Mouse (Mus musculus) limb, embryonic 12.5 days (tissue): ENCODE data around the gene Dnah9. TPM values are rescaled to one million over a fixed set of nuclear protein-coding genes. Genes with fewer than 3 reads are reported as not detected.

Source experiments
- ATAC-seq: fragments of 200-750 bp; cut with Nextera tagmentation; 2 replicates; pipeline ENCODE4 v1.8.0; 2017; ENCODE audit warnings: low read depth, moderate TSS enrichment; ENCODE audit not compliant: insufficient number of reproducible peaks, insufficient read depth, low FRiP score, low TSS enrichment
- H3K27ac ChIP-seq: fragments of 300-500 bp; sonication (generic); 2 replicates; pipeline ENCODE4 v1.5.1; 2016; ENCODE audit warnings: mild to moderate bottlenecking, moderate library complexity
- H3K27me3 ChIP-seq: fragments of 300-500 bp; sonication (generic); 2 replicates; pipeline ENCODE4 v1.6.1; 2016; ENCODE audit warnings: mild to moderate bottlenecking, moderate library complexity
- H3K36me3 ChIP-seq: fragments of 300-500 bp; sonication (generic); 2 replicates; pipeline ENCODE4 v1.6.1; 2016; ENCODE audit warnings: mild to moderate bottlenecking, moderate library complexity
- H3K4me1 ChIP-seq: fragments of 300-500 bp; sonication (generic); replicated peaks from 2 replicates; pipeline ENCODE4 v1.6.1; 2016
- H3K4me2 ChIP-seq: fragments of 300-500 bp; sonication (generic); 2 replicates; pipeline ENCODE4 v1.6.1; 2016; ENCODE audit warnings: mild to moderate bottlenecking, moderate library complexity
- H3K4me3 ChIP-seq: fragments of 300-500 bp; sonication (generic); replicated peaks from 2 replicates; pipeline ENCODE4 v1.5.1; 2016; ENCODE audit warnings: mild to moderate bottlenecking
- H3K9ac ChIP-seq: fragments of 300-500 bp; sonication (generic); replicated peaks from 2 replicates; pipeline ENCODE4 v1.6.1; 2016; ENCODE audit warnings: mild to moderate bottlenecking, moderate library complexity
- H3K9me3 ChIP-seq: fragments of 300-500 bp; sonication (generic); 2 replicates; pipeline ENCODE4 v1.6.1; 2016; ENCODE audit warnings: mild to moderate bottlenecking, moderate library complexity
- WGBS: fragments of 180-500 bp; shearing (Covaris S2); methylation state at CpG from one replicate; pipeline ENCODE4 v1.1.7; 2016; 5-methylcytosine and 5-hydroxymethylcytosine counted together
- polyA plus RNA-seq: library from polyadenylated mRNA; unstranded; fragments of >200 nt; fragmentation: Nextera tagmentation; extraction: Ambion mirVana; gene quantifications from 2 replicates; pipeline ENCODE4 v1.2.1, GENCODE M21; 2016

Dnah9 gene
- polyA plus RNA-seq, 1 experiment from 2014 or later: 0.25 TPM

DNA sequence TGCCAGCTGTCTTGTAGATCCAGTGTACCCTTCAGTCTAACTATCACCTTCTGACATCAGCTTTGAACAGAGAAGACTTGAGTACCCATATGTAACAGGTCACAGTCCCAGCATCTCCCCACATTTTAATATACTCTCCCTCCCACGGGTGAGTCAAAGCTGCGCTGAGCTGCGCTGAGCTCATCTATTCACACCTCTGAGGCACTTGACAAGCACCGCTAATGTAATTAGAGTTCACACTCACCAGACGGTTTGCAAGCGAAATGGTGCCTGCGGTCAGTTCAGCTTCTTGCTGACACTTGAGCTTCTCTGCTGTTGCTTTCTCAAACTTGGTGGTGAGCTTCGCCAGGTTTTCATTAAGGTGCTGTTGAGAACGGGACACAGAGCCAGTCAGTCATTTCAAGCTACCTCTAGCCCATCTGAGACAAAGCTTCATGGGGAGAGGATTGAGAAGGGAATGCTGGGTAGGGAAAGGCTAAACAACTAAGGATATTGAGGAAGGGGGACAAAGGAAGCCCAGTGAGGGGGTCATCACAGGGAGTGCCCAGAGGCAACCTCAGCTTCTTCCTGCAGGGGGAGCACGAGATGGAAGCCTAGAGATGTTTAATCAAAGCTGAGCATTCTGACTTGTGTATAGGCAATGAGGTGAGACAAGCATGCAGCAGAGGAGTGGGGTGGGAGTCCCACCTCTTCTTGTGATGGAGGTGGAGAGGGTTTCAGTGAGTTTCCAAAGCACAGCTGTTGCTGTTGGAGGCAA is 249.7 kb downstream of the Dnah9 start:
- WGBS: 61% methylated on average over 10 of the region's 10 CpGs
- H3K36me3 ChIP-seq: no peaks in the 10 kb centered on the region
- no peaks in the 10 kb centered on the region for H3K27me3 ChIP-seq
- no peak for ATAC-seq
- no peaks in the 10 kb centered on the region for H3K9me3 ChIP-seq
- no peak overlapping the region for H3K9ac ChIP-seq
- no peaks in the 10 kb centered on the region for H3K4me1 ChIP-seq
- H3K4me2 ChIP-seq: no peak overlapping the region
- H3K4me3 ChIP-seq: no peak overlapping the region
- H3K27ac ChIP-seq: no peak overlapping the region

DNA sequence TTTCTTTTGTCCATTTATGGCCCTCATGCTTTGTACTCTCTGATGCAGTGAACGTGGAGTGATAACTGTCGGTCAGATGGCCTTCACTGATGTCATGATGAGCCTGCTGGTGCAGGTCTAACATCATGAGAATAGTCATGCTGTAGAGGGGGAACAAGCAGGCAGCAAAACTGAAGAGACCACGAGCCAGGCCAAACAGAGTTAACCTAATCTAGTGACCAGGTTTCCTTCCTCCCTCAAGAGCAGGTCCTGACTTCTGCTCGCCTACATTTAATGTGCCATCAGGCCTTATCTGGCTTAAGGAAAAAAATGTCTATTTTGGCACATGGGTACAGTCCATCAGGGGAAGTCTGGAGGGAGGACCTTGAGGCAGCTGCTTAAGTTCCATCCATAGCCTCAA is 259.2 kb downstream of the Dnah9 start:
- Histone ChIP-seq H3K27ac (no peak overlapping the region), H3K9me3 (no peaks in the 10 kb centered on the region), H3K4me3 (no peak overlapping the region), H3K36me3 (no peaks in the 10 kb centered on the region), H3K4me2 (no peak overlapping the region), H3K27me3 (no peaks in the 10 kb centered on the region), H3K4me1 (no peaks in the 10 kb centered on the region), H3K9ac (no peak overlapping the region)
- WGBS: 73% methylated on average over 4 of the region's 4 CpGs
- ATAC-seq: no peak

DNA sequence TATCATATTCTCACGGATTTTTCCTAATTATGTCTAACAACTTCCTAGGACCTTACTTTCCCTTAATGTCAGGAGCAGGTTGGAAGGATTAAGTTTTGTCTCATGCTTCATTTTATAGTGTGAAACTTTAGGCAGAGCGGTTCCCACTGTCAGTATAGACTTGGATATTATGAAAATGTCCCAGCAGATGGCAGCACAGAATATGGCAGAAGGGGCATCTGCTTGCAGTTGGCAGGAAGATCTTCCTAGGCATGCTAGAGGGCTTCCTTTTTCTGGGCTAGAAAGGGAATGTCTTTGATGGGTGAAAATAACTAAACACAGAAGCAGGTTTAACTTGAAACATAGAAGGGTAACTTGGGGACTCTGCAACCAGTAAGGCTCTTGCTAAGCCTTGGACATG is 262.9 kb downstream of the Dnah9 start:
- 71% methylated on average over 2 of the region's 2 CpGs for WGBS
- H3K36me3 ChIP-seq: no peaks in the 10 kb centered on the region
- H3K4me1 ChIP-seq: no peaks in the 10 kb centered on the region

DNA sequence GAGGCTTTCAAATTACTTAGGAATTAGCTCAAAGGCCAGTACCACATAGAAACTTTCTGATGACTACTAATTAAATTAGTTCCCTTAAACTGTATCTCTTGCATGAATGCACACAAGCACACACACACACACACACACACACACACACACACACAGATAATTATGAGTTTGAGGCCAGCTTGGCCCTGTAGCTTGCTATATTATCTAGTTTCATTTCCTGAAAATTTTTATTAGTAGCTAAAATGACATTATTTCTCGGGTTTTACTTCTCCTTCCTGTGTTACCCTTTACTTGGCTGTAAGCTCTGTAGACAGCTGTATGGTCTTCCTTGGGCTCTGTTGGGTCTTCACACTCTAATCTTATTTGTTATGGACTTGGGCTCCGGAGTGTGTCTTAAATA is 264.4 kb downstream of the Dnah9 start:
- H3K4me2 ChIP-seq: no peak overlapping the region
- H3K9ac ChIP-seq: no peak overlapping the region
- ATAC-seq: no peak
- H3K36me3 ChIP-seq: no peaks in the 10 kb centered on the region
- no peak overlapping the region for H3K4me3 ChIP-seq
- H3K27ac ChIP-seq: no peak overlapping the region
- no peaks in the 10 kb centered on the region for H3K9me3 ChIP-seq
- H3K4me1 ChIP-seq: no peaks in the 10 kb centered on the region
- 77% methylated on average over 2 of the region's 2 CpGs for WGBS
- no peaks in the 10 kb centered on the region for H3K27me3 ChIP-seq

More for the DNA sequence above, 262.9 kb downstream of the Dnah9 start:
- no peak for ATAC-seq
- Histone ChIP-seq H3K4me2 (no peak overlapping the region), H3K9me3 (no peaks in the 10 kb centered on the region), H3K4me3 (no peak overlapping the region), H3K27me3 (no peaks in the 10 kb centered on the region), H3K9ac (no peak overlapping the region), H3K27ac (no peak overlapping the region)

DNA sequence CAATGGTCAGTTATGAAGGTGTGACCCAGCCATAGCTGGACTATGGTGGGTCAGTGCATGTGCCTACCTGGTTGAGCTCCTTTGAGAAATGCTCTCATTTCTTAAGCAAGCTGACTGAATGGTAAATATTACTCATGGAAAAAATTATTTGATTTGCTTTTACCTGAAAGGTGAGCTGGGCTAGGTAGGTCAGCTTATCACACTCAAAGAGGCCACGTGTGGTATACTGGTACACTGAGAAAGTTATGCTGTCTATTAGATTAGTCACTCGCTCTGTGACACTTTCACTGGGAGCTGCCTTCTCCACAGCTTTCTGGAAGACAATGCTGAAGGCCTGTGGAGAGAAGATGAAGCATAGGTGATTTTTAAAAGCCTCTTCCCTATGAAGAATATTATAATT is 286.9 kb downstream of the Dnah9 start:
- Histone ChIP-seq H3K36me3 (no peaks in the 10 kb centered on the region), H3K4me2 (no peak overlapping the region), H3K9me3 (no peaks in the 10 kb centered on the region), H3K27me3 (no peaks in the 10 kb centered on the region), H3K4me3 (no peak overlapping the region), H3K9ac (no peak overlapping the region), H3K27ac (no peak overlapping the region), H3K4me1 (no peaks in the 10 kb centered on the region)
- ATAC-seq: no peak
- 93% methylated on average over 2 of the region's 2 CpGs for WGBS

DNA sequence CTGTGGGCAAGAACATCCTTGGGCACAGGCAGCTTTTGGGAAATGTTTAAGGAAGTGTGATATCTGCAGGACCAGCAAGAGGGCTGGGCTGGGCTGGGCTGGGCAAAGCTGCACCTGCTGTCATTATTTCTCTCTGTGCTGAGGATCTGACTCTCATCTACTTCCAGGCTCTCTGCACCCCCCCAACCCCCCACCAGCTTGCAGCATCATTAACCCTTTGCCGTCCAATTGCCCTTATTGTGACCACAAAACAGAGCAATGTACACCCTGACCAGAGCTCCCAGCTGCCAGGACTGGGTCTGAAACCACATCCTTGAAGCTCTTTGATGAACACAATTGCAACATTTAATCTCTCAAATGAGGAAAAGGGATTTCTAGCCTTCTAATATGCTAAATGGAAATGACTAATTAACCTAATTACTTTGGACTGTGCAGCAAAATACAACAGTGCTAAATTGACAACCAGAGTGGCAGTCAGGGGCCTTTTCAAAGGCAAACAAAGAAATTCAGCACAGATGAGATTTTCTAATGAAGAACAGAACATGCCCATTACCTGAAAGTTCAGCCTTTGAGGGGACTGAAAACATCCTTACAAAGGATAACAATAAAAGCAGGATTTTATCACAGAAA is 291.1 kb downstream of the Dnah9 start:
- H3K4me3 ChIP-seq: no peak overlapping the region
- H3K9ac ChIP-seq: no peak overlapping the region
- 47% methylated on average over 1 of the region's 1 CpGs for WGBS
- ATAC-seq: no peak
- H3K27ac ChIP-seq: no peak overlapping the region
- no peaks in the 10 kb centered on the region for H3K27me3 ChIP-seq
- no peak overlapping the region for H3K4me2 ChIP-seq
- no peaks in the 10 kb centered on the region for H3K36me3 ChIP-seq
- H3K9me3 ChIP-seq: no peaks in the 10 kb centered on the region
- H3K4me1 ChIP-seq: no peaks in the 10 kb centered on the region

DNA sequence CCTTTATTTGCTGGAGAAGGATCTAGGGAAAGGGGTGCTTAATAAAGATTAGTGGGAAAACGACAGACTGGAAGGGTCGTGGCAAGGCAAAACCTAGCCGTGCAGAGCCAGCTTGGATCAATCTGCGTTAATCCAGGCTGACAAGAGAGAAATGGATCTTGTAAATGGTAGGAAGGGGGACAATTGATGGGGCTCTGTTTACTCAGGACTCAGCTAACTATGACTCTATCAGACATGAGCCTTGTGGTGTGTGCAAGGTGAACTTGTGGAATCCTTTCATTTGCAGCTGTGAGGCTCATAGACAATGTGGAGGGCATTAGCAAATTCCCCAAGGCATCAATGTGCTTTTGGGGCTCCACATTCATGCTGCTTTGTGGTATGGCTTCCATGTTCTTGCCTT is 306.9 kb downstream of the Dnah9 start:
- H3K4me2 ChIP-seq: no peak overlapping the region
- no peaks in the 10 kb centered on the region for H3K36me3 ChIP-seq
- no peaks in the 10 kb centered on the region for H3K27me3 ChIP-seq
- H3K4me1 ChIP-seq: no peaks in the 10 kb centered on the region
- H3K9ac ChIP-seq: no peak overlapping the region
- WGBS: 33% methylated on average over 4 of the region's 4 CpGs
- H3K4me3 ChIP-seq: no peak overlapping the region
- no peak overlapping the region for H3K27ac ChIP-seq
- H3K9me3 ChIP-seq: no peaks in the 10 kb centered on the region
- ATAC-seq: no peak

DNA sequence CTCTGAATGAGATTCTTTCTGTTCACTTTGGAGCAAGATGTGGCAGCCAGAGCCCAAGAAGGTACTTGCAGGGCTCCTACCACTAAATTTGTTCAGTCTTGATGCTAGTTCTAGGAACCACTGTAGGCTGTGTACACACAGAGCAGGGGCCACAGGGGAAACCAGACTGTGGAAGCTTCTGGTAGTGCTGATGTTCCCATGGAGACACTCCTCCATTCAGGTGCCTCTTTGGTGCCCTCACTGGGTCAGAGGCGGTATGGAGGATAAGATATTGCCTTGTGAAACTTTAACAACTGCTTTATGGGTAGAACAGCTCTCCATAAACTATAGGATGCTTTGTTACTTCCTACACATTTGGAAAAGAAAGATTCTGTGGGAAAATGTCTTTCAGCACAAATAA is 316.3 kb downstream of the Dnah9 start:
- Histone ChIP-seq H3K27me3 (no peaks in the 10 kb centered on the region), H3K27ac (no peak overlapping the region), H3K9ac (no peak overlapping the region), H3K4me3 (no peak overlapping the region), H3K9me3 (no peaks in the 10 kb centered on the region), H3K36me3 (no peaks in the 10 kb centered on the region), H3K4me2 (no peak overlapping the region), H3K4me1 (no peaks in the 10 kb centered on the region)
- WGBS: 17% methylated on average over 1 of the region's 1 CpGs
- ATAC-seq: no peak

DNA sequence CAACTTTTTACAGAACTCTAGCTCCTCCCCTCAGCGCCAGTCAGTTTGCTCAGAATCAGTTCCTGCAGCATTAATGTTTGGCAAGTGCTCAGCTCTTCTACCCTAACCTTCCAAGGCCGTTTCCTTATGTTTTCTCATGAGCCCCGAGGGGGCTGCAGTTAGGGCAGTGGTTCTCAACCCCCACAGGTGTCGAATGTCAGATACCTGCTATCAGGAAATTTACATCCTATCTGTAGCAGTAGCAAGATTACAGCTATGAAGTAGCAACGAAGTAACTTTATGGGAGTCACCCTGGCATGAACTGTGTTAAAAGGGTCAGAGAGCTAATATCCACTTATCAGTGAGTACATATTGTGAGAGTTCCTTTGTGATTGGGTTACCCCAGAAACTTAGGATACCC is 321.9 kb downstream of the Dnah9 start:
- H3K9me3 ChIP-seq: no peaks in the 10 kb centered on the region
- no peaks in the 10 kb centered on the region for H3K27me3 ChIP-seq
- 70% methylated on average over 5 of the region's 5 CpGs for whole genome bisulfite sequencing
- no peak overlapping the region for H3K4me3 ChIP-seq
- H3K36me3 ChIP-seq: no peaks in the 10 kb centered on the region
- no peaks in the 10 kb centered on the region for H3K4me1 ChIP-seq
- ATAC-seq: no peak
- H3K4me2 ChIP-seq: no peak overlapping the region
- no peak overlapping the region for H3K27ac ChIP-seq
- no peak overlapping the region for H3K9ac ChIP-seq

DNA sequence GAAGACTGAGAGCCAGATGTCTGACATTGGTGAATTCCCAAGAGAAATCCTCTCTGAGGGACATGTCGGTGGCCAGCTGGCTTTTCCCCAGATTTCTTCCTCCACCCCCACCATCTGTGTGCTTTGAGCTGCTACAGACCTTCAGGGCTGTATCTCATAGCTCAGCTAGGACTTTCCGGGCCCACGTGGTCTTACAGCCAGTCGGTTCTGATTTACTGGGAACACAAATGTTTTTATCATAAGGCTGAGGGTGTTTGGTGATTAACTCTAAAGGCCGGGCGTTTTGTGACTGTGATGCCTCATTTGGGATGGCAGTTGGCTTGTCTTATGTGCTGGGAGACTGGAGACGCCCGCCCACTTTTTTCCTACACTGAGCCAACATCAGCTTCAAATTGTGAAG is 329.4 kb downstream of the Dnah9 start:
- Histone ChIP-seq H3K4me1 (no peaks in the 10 kb centered on the region), H3K36me3 (no peaks in the 10 kb centered on the region), H3K27me3 (no peaks in the 10 kb centered on the region), H3K27ac (no peak overlapping the region), H3K9ac (no peak overlapping the region), H3K4me2 (no peak overlapping the region), H3K4me3 (no peak overlapping the region), H3K9me3 (no peaks in the 10 kb centered on the region)
- 58% methylated on average over 8 of the region's 8 CpGs for WGBS
- no peak for ATAC-seq

DNA sequence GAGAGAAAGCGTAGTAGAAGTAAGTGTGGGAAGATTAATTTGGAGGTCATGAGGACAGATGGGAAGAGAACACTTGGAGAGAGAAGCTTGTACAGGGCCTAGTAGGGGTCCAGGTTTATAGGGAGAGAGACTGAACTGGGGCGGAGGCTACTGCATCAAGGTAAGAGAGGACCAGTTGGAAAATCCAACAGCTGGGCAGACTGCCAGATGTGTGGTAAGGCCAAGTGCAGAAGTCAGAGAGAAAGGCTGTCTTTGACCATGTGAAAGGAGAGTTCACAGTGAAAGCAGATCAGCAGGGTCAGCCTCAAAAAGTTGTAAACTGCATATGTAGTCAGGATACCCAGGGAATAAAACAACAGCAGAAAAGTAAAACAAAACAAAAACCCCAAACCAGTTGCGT is 343.8 kb downstream of the Dnah9 start:
- Histone ChIP-seq H3K27me3 (no peaks in the 10 kb centered on the region), H3K9ac (no peak overlapping the region), H3K4me1 (no peaks in the 10 kb centered on the region), H3K4me3 (no peak overlapping the region), H3K4me2 (no peak overlapping the region), H3K9me3 (no peaks in the 10 kb centered on the region), H3K36me3 (peaks cover 51% of the 10 kb centered on the region), H3K27ac (no peak overlapping the region)
- ATAC-seq: no peak
- 82% methylated on average over 3 of the region's 3 CpGs for WGBS

DNA sequence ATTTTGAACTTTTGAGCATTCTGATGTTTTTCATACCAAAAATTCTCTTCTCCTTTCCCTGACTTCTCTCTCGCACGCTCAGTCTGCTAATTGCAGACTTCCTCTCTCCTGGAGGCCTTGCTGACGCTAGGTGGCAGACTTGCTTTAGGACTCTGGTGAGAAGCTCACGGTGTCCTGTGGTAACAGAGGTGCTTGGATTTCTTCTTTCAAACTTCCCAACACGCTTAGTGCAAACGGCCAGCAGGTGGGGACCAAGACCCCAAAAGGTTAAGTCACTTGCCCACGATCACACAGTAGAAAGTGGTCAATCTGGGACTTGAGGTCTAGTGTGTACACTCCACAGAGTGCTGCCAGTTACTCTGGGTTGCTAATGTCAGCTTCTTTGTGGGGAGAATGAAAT is 347.5 kb downstream of the Dnah9 start:
- no peak overlapping the region for H3K9ac ChIP-seq
- no peak overlapping the region for H3K4me3 ChIP-seq
- H3K9me3 ChIP-seq: no peaks in the 10 kb centered on the region
- peaks cover 38% of the 10 kb centered on the region for H3K36me3 ChIP-seq
- WGBS: 11% methylated on average over 7 of the region's 7 CpGs
- no peak overlapping the region for H3K4me2 ChIP-seq
- no peaks in the 10 kb centered on the region for H3K27me3 ChIP-seq
- ATAC-seq: 0 out of 2 replicates have a peak, but pooled peaks have one; percentile 52
- H3K4me1 ChIP-seq: peaks cover 5% of the 10 kb centered on the region; the same call in 1 of the 2 replicates
- no peak overlapping the region for H3K27ac ChIP-seq
